Mouse (Mus musculus) forebrain, embryonic 16.5 days (tissue): Measurements from ENCODE around the gene Dll3. TPM values are rescaled to one million over a fixed set of nuclear protein-coding genes. Genes with fewer than 3 reads are reported as not detected.

Source experiments
- polyA plus RNA-seq: library from polyadenylated mRNA; unstranded; fragments of >200 nt; fragmentation: Nextera tagmentation; extraction: Ambion mirVana; gene quantifications from 2 replicates; pipeline ENCODE4 v1.2.1, GENCODE M21; 2015

Dll3 gene
- polyA plus RNA-seq, 1 experiment from 2014 or later: 9.9 TPM

Other genes with a start within 250 kb of the Dll3 start
- 0.41 TPM in 1 of 2 replicates, not detected in the other for gene Fcgbp, start 231.0 kb downstream of the Dll3 start, polyA plus RNA-seq
- 0.06 and 0.14 TPM in 2 replicates for gene 9530053A07Rik, start 172.8 kb downstream of the Dll3 start, polyA plus RNA-seq
- 84.4 and 86.8 TPM in 2 replicates for gene Fbl, start 132.5 kb downstream of the Dll3 start, polyA plus RNA-seq
- gene Dyrk1b, start 122.8 kb downstream of the Dll3 start, polyA plus RNA-seq: 14.4 and 14.8 TPM in 2 replicates
- 3.8 and 4.1 TPM in 2 replicates for gene Eid2, start 34.4 kb downstream of the Dll3 start, polyA plus RNA-seq
- 41.8 and 45.1 TPM in 2 replicates for gene Eid2b, start 24.5 kb downstream of the Dll3 start, polyA plus RNA-seq
- gene Selenov, start 11.1 kb downstream of the Dll3 start, polyA plus RNA-seq: 0.16 TPM in 1 of 2 replicates, not detected in the other
- 144 and 146 TPM in 2 replicates for gene Timm50, start 9.8 kb upstream of the Dll3 start, polyA plus RNA-seq
- 114 and 118 TPM in 2 replicates for gene Supt5, start 36.5 kb upstream of the Dll3 start, polyA plus RNA-seq
- 464 and 494 TPM in 2 replicates for gene Rps16, start 48.4 kb upstream of the Dll3 start, polyA plus RNA-seq
- 40.7 and 50.8 TPM in 2 replicates for gene Plekhg2, start 70.4 kb upstream of the Dll3 start, polyA plus RNA-seq
- gene Zfp36, start 78.0 kb upstream of the Dll3 start, polyA plus RNA-seq: 6.5 and 6.7 TPM in 2 replicates
- 39.9 and 40.2 TPM in 2 replicates for gene Med29, start 90.5 kb upstream of the Dll3 start, polyA plus RNA-seq
- 107 and 111 TPM in 2 replicates for gene Paf1, start 90.7 kb upstream of the Dll3 start, polyA plus RNA-seq
- 1.7 and 2.2 TPM in 2 replicates for gene Gmfg, start 135.2 kb upstream of the Dll3 start, polyA plus RNA-seq
- gene Lrfn1, start 149.7 kb upstream of the Dll3 start, polyA plus RNA-seq: 9.1 and 10.6 TPM in 2 replicates
- not detected in 2 replicates for gene Ifnl2, start 208.2 kb upstream of the Dll3 start, polyA plus RNA-seq
- not detected in 2 replicates for gene Ifnl3, start 220.6 kb upstream of the Dll3 start, polyA plus RNA-seq
- gene Sycn, start 238.6 kb upstream of the Dll3 start, polyA plus RNA-seq: not detected in 2 replicates
- gene Nccrp1, start 245.0 kb upstream of the Dll3 start, polyA plus RNA-seq: not detected in 2 replicates